Mouse (Mus musculus): Measurements from ENCODE around the gene Zfp978.
"Not testable (repeated sequence)": the region's sequence is repeated elsewhere in the genome, so short reads cannot be mapped to it uniquely, and the experiment has no call there.

- TF ChIP-seq EP300 (IDR thresholded peaks at IDR 0.05; ENCODE audit: low read depth in 1 of 2, low read length in 2 of 2); USF1 (IDR thresholded peaks at IDR 0.05; ENCODE audit: low read depth, low read length); BHLHE40 (IDR thresholded peaks at IDR 0.05; ENCODE audit: borderline replicate concordance, low read depth, low read length); JUND (IDR thresholded peaks at IDR 0.05; ENCODE audit: low read depth, low read length); POLR2A (IDR thresholded peaks at IDR 0.05; ENCODE audit: control insufficient read depth in 1 of 2, insufficient read depth in 1 of 2, low read depth in 1 of 2, low read length in 2 of 2, poor library complexity in 1 of 2); CTCF (IDR thresholded peaks at IDR 0.05 in 2 of 3, conservative IDR thresholded peaks at IDR 0.05 in 1 of 3; ENCODE audit: control insufficient read depth in 1 of 3, insufficient read depth in 1 of 3, low read depth in 2 of 3, low read length in 3 of 3, poor library complexity in 1 of 3, severe bottlenecking in 1 of 3); UBTF (IDR thresholded peaks at IDR 0.05; ENCODE audit: borderline replicate concordance, insufficient read depth, low read depth, low read length); GABPA (IDR thresholded peaks at IDR 0.05; ENCODE audit: low read depth, low read length): not testable (repeated sequence)
Observed at GRCm38 (mm10) chr4:147400848-147401715, 40.0 kb downstream of the Zfp978 start.
